Mouse (Mus musculus) midbrain, embryonic 14.5 days (tissue): ENCODE data around the gene Rbm8a. TPM values are rescaled to one million over a fixed set of nuclear protein-coding genes. Genes with fewer than 3 reads are reported as not detected.

Experiments
- polyA plus RNA-seq: library from polyadenylated mRNA; unstranded; fragments of >200 nt; fragmentation: Nextera tagmentation; extraction: Ambion mirVana; gene quantifications from 2 replicates; pipeline ENCODE4 v1.2.1, GENCODE M21; 2014

The Rbm8a gene
- polyA plus RNA-seq, 1 experiment from 2014 or later = 125 TPM

Other genes with a start within 250 kb of the Rbm8a start
- gene BC107364, start 177.6 kb upstream of the Rbm8a start, polyA plus RNA-seq = not detected in 2 replicates
- 0.84 and 1.3 TPM in 2 replicates for gene Hfe2, start 104.8 kb upstream of the Rbm8a start, polyA plus RNA-seq
- gene Txnip, start 72.0 kb upstream of the Rbm8a start, polyA plus RNA-seq = 45.0 and 60.1 TPM in 2 replicates
- gene Gm16253, start 52.9 kb upstream of the Rbm8a start, polyA plus RNA-seq = 0.43 and 0.45 TPM in 2 replicates
- gene Polr3gl, start 35.8 kb upstream of the Rbm8a start, polyA plus RNA-seq = 14.8 and 17.1 TPM in 2 replicates
- 12.0 and 13.7 TPM in 2 replicates for gene Ankrd34a, start 33.3 kb upstream of the Rbm8a start, polyA plus RNA-seq
- 6.7 and 7.5 TPM in 2 replicates for gene Lix1l, start 28.8 kb upstream of the Rbm8a start, polyA plus RNA-seq
- 61.3 and 61.5 TPM in 2 replicates for gene Pex11b, start 5.4 kb downstream of the Rbm8a start, polyA plus RNA-seq
- gene Gm42957, start 5.5 kb downstream of the Rbm8a start, polyA plus RNA-seq = 0.11 TPM in 1 of 2 replicates, not detected in the other
- gene Itga10, start 15.7 kb downstream of the Rbm8a start, polyA plus RNA-seq = 0.62 and 0.84 TPM in 2 replicates
- gene Ankrd35, start 40.2 kb downstream of the Rbm8a start, polyA plus RNA-seq = 0.57 and 0.84 TPM in 2 replicates
- 25.5 and 26.3 TPM in 2 replicates for gene Pias3, start 66.5 kb downstream of the Rbm8a start, polyA plus RNA-seq
- gene Nudt17, start 78.6 kb downstream of the Rbm8a start, polyA plus RNA-seq = 14.1 and 14.3 TPM in 2 replicates
- gene Polr3c, start 97.7 kb downstream of the Rbm8a start, polyA plus RNA-seq = 27.9 and 28.7 TPM in 2 replicates
- gene Rnf115, start 97.7 kb downstream of the Rbm8a start, polyA plus RNA-seq = 69.6 and 83.8 TPM in 2 replicates
- gene Pdzk1, start 199.4 kb downstream of the Rbm8a start, polyA plus RNA-seq = 0.16 TPM in 1 of 2 replicates, not detected in the other
- 0.39 and 0.46 TPM in 2 replicates for gene Cd160, start 199.4 kb downstream of the Rbm8a start, polyA plus RNA-seq